Mouse (Mus musculus) kidney, adult 2 months (tissue): ENCODE data around the gene Fchsd2.

ENCODE experiments used
- CTCF ChIP-seq: fragments of 200-500 bp; conservative IDR thresholded peaks from 2 replicates; pipeline ENCODE4 v1.5.1; 2011; ENCODE audit warnings: low read depth, mild to moderate bottlenecking, control low read depth, low read length, moderate library complexity, mixed read lengths; ENCODE audit not compliant: insufficient read depth, insufficient read length
- POLR2A ChIP-seq: fragments of 200-500 bp; IDR thresholded peaks from one replicate; pipeline ENCODE4 v1.6.1; 2011; ENCODE audit warnings: low read depth, low read length, control low read depth

DNA sequence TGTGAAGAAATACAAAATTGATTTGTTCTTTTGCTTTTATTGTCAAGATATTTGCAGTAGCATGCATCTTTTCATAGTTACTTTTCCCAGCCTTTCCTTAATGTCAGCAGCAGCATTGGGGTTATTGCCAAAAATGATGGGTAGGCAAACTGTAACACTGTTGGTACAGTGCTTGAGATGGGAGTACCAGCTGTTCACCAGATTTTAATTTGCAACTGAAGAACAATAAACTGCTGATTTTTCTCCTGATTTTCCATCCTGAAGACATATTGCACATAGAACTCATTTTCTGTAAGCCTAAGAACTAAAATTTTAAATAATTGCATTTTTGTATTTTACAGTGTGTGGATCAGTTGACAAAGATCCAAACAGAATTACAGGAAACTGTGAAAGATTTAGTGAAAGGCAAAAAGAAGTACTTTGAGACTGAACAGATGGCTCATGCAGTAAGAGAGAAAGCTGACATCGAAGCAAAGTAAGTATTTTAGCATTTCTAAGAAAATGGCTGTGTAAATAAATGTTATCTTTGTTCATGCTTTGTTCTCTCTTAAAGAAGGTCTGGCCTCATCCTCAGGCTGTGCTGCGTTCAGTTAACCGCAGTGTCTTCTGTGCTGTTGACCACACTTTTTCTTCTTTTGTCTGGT, 98.8 kb downstream of the Fchsd2 start:
- TF ChIP-seq CTCF (no peak), POLR2A (no peak)
